Mouse (Mus musculus): ENCODE measurements around the gene Lmo7. TPM values are rescaled to one million over a fixed set of nuclear protein-coding genes. Genes with fewer than 3 reads are reported as not detected.

The Lmo7 gene
- polyA plus RNA-seq, 1 experiment from 2014 or later = 13.8 TPM

- no peak for ATAC-seq (ENCODE audit: insufficient number of reproducible peaks, insufficient read depth, low FRiP score, low TSS enrichment, low read depth)
- 64% methylated on average over 4 of the region's 4 CpGs for WGBS
Observed at GRCm38 (mm10) chr14:101853722-101854121, 124.0 kb downstream of the Lmo7 start.

GRCm38 (mm10) chr14:101854226-101854625 is 124.5 kb downstream of the Lmo7 start:
- Histone ChIP-seq H3K4me2 (no peak overlapping the region), H3K9me3 (no peaks in the 10 kb centered on the region), H3K27ac (no peak overlapping the region), H3K4me3 (replicated peaks) (no peak overlapping the region), H3K27me3 (no peaks in the 10 kb centered on the region), H3K36me3 (no peaks in the 10 kb centered on the region), H3K4me1 (replicated peaks) (0 out of 2 replicates have a peak, but pooled peaks cover 4% of the 10 kb centered on the region), H3K9ac (replicated peaks) (no peak overlapping the region)
- WGBS = 80% methylated on average over 3 of the region's 3 CpGs
- no peak for ATAC-seq (ENCODE audit: insufficient number of reproducible peaks, insufficient read depth, low FRiP score, low TSS enrichment, low read depth)

More at GRCm38 (mm10) chr14:101853722-101854121, 124.0 kb downstream of the Lmo7 start:
- Histone ChIP-seq H3K36me3 (no peaks in the 10 kb centered on the region), H3K4me3 (replicated peaks) (no peak overlapping the region), H3K4me2 (no peak overlapping the region), H3K9ac (replicated peaks) (no peak overlapping the region), H3K27me3 (no peaks in the 10 kb centered on the region), H3K27ac (no peak overlapping the region), H3K9me3 (no peaks in the 10 kb centered on the region), H3K4me1 (replicated peaks) (0 out of 2 replicates have a peak, but pooled peaks cover 4% of the 10 kb centered on the region)

GRCm38 (mm10) chr14:101859305-101859886 is 129.6 kb downstream of the Lmo7 start:
- no peak for ATAC-seq (ENCODE audit: insufficient number of reproducible peaks, insufficient read depth, low FRiP score, low TSS enrichment, low read depth)

GRCm38 (mm10) chr14:101862088-101862487 is 132.3 kb downstream of the Lmo7 start:
- Histone ChIP-seq H3K4me1 (replicated peaks) (no peaks in the 10 kb centered on the region), H3K9ac (replicated peaks) (no peak overlapping the region), H3K27ac (no peak overlapping the region), H3K27me3 (no peaks in the 10 kb centered on the region), H3K4me3 (replicated peaks) (no peak overlapping the region), H3K9me3 (no peaks in the 10 kb centered on the region), H3K36me3 (no peaks in the 10 kb centered on the region), H3K4me2 (no peak overlapping the region)
- WGBS = 73% methylated on average over 3 of the region's 3 CpGs
- no peak for ATAC-seq (ENCODE audit: insufficient number of reproducible peaks, insufficient read depth, low FRiP score, low TSS enrichment, low read depth)

More at GRCm38 (mm10) chr14:101859305-101859886, 129.6 kb downstream of the Lmo7 start:
- Histone ChIP-seq H3K4me1 (replicated peaks) (no peaks in the 10 kb centered on the region), H3K27me3 (no peaks in the 10 kb centered on the region), H3K27ac (no peak overlapping the region), H3K4me2 (no peak overlapping the region), H3K36me3 (no peaks in the 10 kb centered on the region), H3K9me3 (no peaks in the 10 kb centered on the region), H3K9ac (replicated peaks) (no peak overlapping the region), H3K4me3 (replicated peaks) (no peak overlapping the region)
- WGBS = 72% methylated on average over 8 of the region's 8 CpGs

- H3K9ac ChIP-seq (replicated peaks) = no peak overlapping the region
- WGBS = 72% methylated on average over 10 of the region's 10 CpGs
- no peaks in the 10 kb centered on the region for H3K36me3 ChIP-seq
Observed at GRCm38 (mm10) chr14:101867071-101867733, 137.4 kb downstream of the Lmo7 start.

GRCm38 (mm10) chr14:101869145-101869544 is 139.4 kb downstream of the Lmo7 start:
- H3K36me3 ChIP-seq = no peaks in the 10 kb centered on the region
- no peak overlapping the region for H3K9ac ChIP-seq (replicated peaks)
- no peaks in the 10 kb centered on the region for H3K27me3 ChIP-seq
- H3K27ac ChIP-seq = no peak overlapping the region
- H3K9me3 ChIP-seq = no peaks in the 10 kb centered on the region
- 74% methylated on average over 6 of the region's 6 CpGs for WGBS
- no peak for ATAC-seq (ENCODE audit: insufficient number of reproducible peaks, insufficient read depth, low FRiP score, low TSS enrichment, low read depth)
- H3K4me1 ChIP-seq (replicated peaks) = no peaks in the 10 kb centered on the region; the same call in 1 of the 2 replicates
- no peak overlapping the region for H3K4me2 ChIP-seq
- no peak overlapping the region for H3K4me3 ChIP-seq (replicated peaks)

More at GRCm38 (mm10) chr14:101867071-101867733, 137.4 kb downstream of the Lmo7 start:
- no peak overlapping the region for H3K27ac ChIP-seq
- no peaks in the 10 kb centered on the region for H3K9me3 ChIP-seq
- H3K4me1 ChIP-seq (replicated peaks) = no peaks in the 10 kb centered on the region; the same call in 1 of the 2 replicates
- H3K27me3 ChIP-seq = no peaks in the 10 kb centered on the region
- no peak for ATAC-seq (ENCODE audit: insufficient number of reproducible peaks, insufficient read depth, low FRiP score, low TSS enrichment, low read depth)
- no peak overlapping the region for H3K4me2 ChIP-seq
- no peak overlapping the region for H3K4me3 ChIP-seq (replicated peaks)

GRCm38 (mm10) chr14:101869661-101870060 is 139.9 kb downstream of the Lmo7 start:
- Histone ChIP-seq H3K4me1 (replicated peaks) (no peaks in the 10 kb centered on the region; the same call in 1 of the 2 replicates), H3K9ac (replicated peaks) (no peak overlapping the region), H3K4me3 (replicated peaks) (no peak overlapping the region), H3K27ac (no peak overlapping the region), H3K9me3 (no peaks in the 10 kb centered on the region), H3K36me3 (no peaks in the 10 kb centered on the region), H3K4me2 (no peak overlapping the region), H3K27me3 (no peaks in the 10 kb centered on the region)
- no peak for ATAC-seq (ENCODE audit: insufficient number of reproducible peaks, insufficient read depth, low FRiP score, low TSS enrichment, low read depth)
- WGBS = 80% methylated on average over 4 of the region's 4 CpGs

- Histone ChIP-seq H3K4me1 (replicated peaks) (no peaks in the 10 kb centered on the region; the same call in 1 of the 2 replicates), H3K36me3 (no peaks in the 10 kb centered on the region), H3K4me2 (no peak overlapping the region), H3K27ac (no peak overlapping the region), H3K9me3 (no peaks in the 10 kb centered on the region), H3K9ac (replicated peaks) (no peak overlapping the region), H3K4me3 (replicated peaks) (no peak overlapping the region), H3K27me3 (no peaks in the 10 kb centered on the region)
- no peak for ATAC-seq (ENCODE audit: insufficient number of reproducible peaks, insufficient read depth, low FRiP score, low TSS enrichment, low read depth)
- WGBS = 76% methylated on average over 9 of the region's 9 CpGs
Observed at GRCm38 (mm10) chr14:101870171-101870902, 140.6 kb downstream of the Lmo7 start.

GRCm38 (mm10) chr14:101872846-101873245 is 143.1 kb downstream of the Lmo7 start:
- Histone ChIP-seq H3K4me3 (replicated peaks) (no peak overlapping the region), H3K36me3 (no peaks in the 10 kb centered on the region), H3K4me1 (replicated peaks) (no peaks in the 10 kb centered on the region; the same call in 1 of the 2 replicates), H3K9ac (replicated peaks) (no peak overlapping the region), H3K27ac (no peak overlapping the region), H3K27me3 (no peaks in the 10 kb centered on the region), H3K4me2 (no peak overlapping the region), H3K9me3 (no peaks in the 10 kb centered on the region)
- 49% methylated on average over 3 of the region's 3 CpGs for WGBS
- ATAC-seq (ENCODE audit: insufficient number of reproducible peaks, insufficient read depth, low FRiP score, low TSS enrichment, low read depth) = no peak

- Histone ChIP-seq H3K4me1 (replicated peaks) (peaks cover 8% of the 10 kb centered on the region), H3K4me2 (no peak overlapping the region), H3K9me3 (no peaks in the 10 kb centered on the region), H3K27ac (no peak overlapping the region), H3K4me3 (replicated peaks) (no peak overlapping the region), H3K27me3 (no peaks in the 10 kb centered on the region), H3K9ac (replicated peaks) (no peak overlapping the region), H3K36me3 (no peaks in the 10 kb centered on the region)
- no peak for ATAC-seq (ENCODE audit: insufficient number of reproducible peaks, insufficient read depth, low FRiP score, low TSS enrichment, low read depth)
- WGBS = 49% methylated on average over 8 of the region's 8 CpGs
Observed at GRCm38 (mm10) chr14:101878346-101879049, 148.7 kb downstream of the Lmo7 start.
